In genomic region chr5:16231477-16231876, GRCm38 (mm10) we compare ENCODE assay signal across 16 mouse cellular contexts.
A peak's percentile ranks its signal among the peaks of the same experiment; 100 is the strongest.
DNase-seq lines count a peak whose midpoint lies in the region; ATAC-seq lines count a peak whose summit lies in the region.
"Had no signal": no experiment of that assay in that cellular context is flagged by ENCODE, and none has a peak within 500 bp of the region (broad histone marks: within the 10 kb centered on the region; RNA-seq: fewer than 3 reads in every experiment).

No protein-coding gene starts in this region.

- 0 out of 2 replicates have a peak overlapping the region, but pooled peaks have one; percentile 5 for H3K27ac ChIP-seq in midbrain, embryonic 13.5 days
- no peak overlapping the region for H3K27ac ChIP-seq in midbrain, embryonic 11.5 days (ENCODE audit: low read depth, low read length)
- H3K27ac ChIP-seq: embryonic facial prominence, embryonic 10.5 days; embryonic facial prominence, embryonic 12.5 days; forebrain, embryonic 13.5 days; forebrain, embryonic 15.5 days had no signal

- WGBS in midbrain, embryonic 13.5 days, result 85% methylated on average over 9 of the region's 9 CpGs
- WGBS in midbrain, embryonic 11.5 days, result 90% methylated on average over 9 of the region's 9 CpGs

- DNase-seq in frontal cortex, adult 2 months (ENCODE audit: extremely low spot score in 1 of 2, low spot score in 1 of 2), result peak; percentile 23 to 46
- DNase-seq in frontal cortex, postnatal 14 days (ENCODE audit: low spot score in 2 of 2), result no peak
- no peak for DNase-seq in midbrain, embryonic 11.5 days (ENCODE audit: low spot score, missing footprints)
- DNase-seq in right cerebral cortex, adult 2 months (ENCODE audit: low spot score in 2 of 2), result peak; percentile 43 to 49
- DNase-seq in right cerebral cortex, postnatal 4 days, result no peak
- DNase-seq in spleen, adult 18-20 months, result no peak
- DNase-seq: adrenal gland, adult 2 months; adrenal gland, postnatal 10 days; adrenal gland, postnatal 25 days; cerebellum, adult 11-12 months; cerebellum, adult 9-10 months had no signal

- no peak overlapping the region for H3K9ac ChIP-seq in midbrain, embryonic 13.5 days (replicated peaks)
- no peak overlapping the region for H3K9ac ChIP-seq in midbrain, embryonic 11.5 days (ENCODE audit: low read length)
- H3K9ac ChIP-seq: embryonic facial prominence, embryonic 12.5 days; forebrain, embryonic 13.5 days; forebrain, embryonic 15.5 days had no signal

- no peaks in the 10 kb centered on the region for H3K36me3 ChIP-seq in midbrain, embryonic 13.5 days
- no peaks in the 10 kb centered on the region for H3K36me3 ChIP-seq in midbrain, embryonic 11.5 days (ENCODE audit: control insufficient read depth, insufficient read depth, low read length)
- H3K36me3 ChIP-seq: embryonic facial prominence, embryonic 10.5 days; embryonic facial prominence, embryonic 12.5 days; forebrain, embryonic 15.5 days had no signal

- no peaks in the 10 kb centered on the region for H3K9me3 ChIP-seq in midbrain, embryonic 13.5 days
- H3K9me3 ChIP-seq in midbrain, embryonic 11.5 days (ENCODE audit: control insufficient read depth, low read length), result no peaks in the 10 kb centered on the region
- H3K9me3 ChIP-seq: embryonic facial prominence, embryonic 10.5 days; embryonic facial prominence, embryonic 12.5 days; forebrain, embryonic 13.5 days; forebrain, embryonic 15.5 days had no signal

- H3K4me2 ChIP-seq in midbrain, embryonic 13.5 days (replicated peaks), result no peak overlapping the region
- H3K4me2 ChIP-seq in midbrain, embryonic 11.5 days, result no peak overlapping the region
- H3K4me2 ChIP-seq: embryonic facial prominence, embryonic 12.5 days; forebrain, embryonic 13.5 days; forebrain, embryonic 15.5 days had no signal

- H3K4me1 ChIP-seq in midbrain, embryonic 13.5 days (replicated peaks), result peaks cover 27% of the 10 kb centered on the region
- H3K4me1 ChIP-seq in midbrain, embryonic 11.5 days (ENCODE audit: control insufficient read depth, insufficient read depth, low read length), result peaks cover 3% of the 10 kb centered on the region; the same call in 1 of the 2 replicates

- H3K4me3 ChIP-seq in midbrain, embryonic 13.5 days (replicated peaks), result no peak overlapping the region
- H3K4me3 ChIP-seq in midbrain, embryonic 11.5 days (ENCODE audit: low read depth, low read length), result no peak overlapping the region
- H3K4me3 ChIP-seq: embryonic facial prominence, embryonic 10.5 days; embryonic facial prominence, embryonic 12.5 days; forebrain, embryonic 13.5 days; forebrain, embryonic 15.5 days had no signal

- no peaks in the 10 kb centered on the region for H3K27me3 ChIP-seq in midbrain, embryonic 13.5 days
- H3K27me3 ChIP-seq in midbrain, embryonic 11.5 days (ENCODE audit: control insufficient read depth, insufficient read depth, low read length), result no peaks in the 10 kb centered on the region
- H3K27me3 ChIP-seq: embryonic facial prominence, embryonic 12.5 days; forebrain, embryonic 13.5 days; forebrain, embryonic 15.5 days had no signal

- ATAC-seq in midbrain, embryonic 13.5 days, result no peak
- ATAC-seq in midbrain, embryonic 11.5 days (ENCODE audit: low FRiP score), result no peak
- ATAC-seq: forebrain, embryonic 13.5 days; forebrain, embryonic 15.5 days had no signal

Comparison
In these comparisons a context has a peak if more than half of its experiments do, and no peak if none do; other contexts are left out.
1. DNase-seq: peak in frontal cortex, adult 2 months (2 of 2) and right cerebral cortex, adult 2 months (2 of 2); none in frontal cortex, postnatal 14 days (0 of 2), midbrain, embryonic 11.5 days (single experiment), right cerebral cortex, postnatal 4 days (single experiment) and spleen, adult 18-20 months (0 of 2).